Mouse (Mus musculus): ENCODE results near the gene Grip1.

DNA sequence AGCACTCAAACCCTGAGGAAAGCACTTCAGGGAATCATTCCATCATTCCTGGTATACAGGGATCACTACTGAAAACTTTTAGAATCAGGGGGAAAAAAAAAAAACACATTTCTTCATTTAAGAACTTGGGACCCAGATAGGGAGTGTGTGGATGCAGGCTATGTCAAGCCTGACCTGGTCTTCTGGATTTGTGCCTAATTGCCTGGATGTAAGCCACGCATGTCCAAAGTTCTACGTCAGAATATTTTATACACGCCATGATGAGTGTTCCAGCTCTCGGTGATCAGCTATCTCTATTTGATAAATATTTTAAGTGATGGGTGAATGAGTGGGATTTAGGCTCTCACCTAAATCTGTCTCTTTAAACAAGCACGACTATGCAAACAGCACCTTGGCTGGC lies 552.0 kb downstream of the Grip1 start:
- TF ChIP-seq CTCF (IDR thresholded peaks at IDR 0.05; ENCODE audit: low read depth) (no peak), EP300 (IDR thresholded peaks at IDR 0.05; ENCODE audit: low read depth) (no peak)

All from heart, postnatal 0 days (tissue).